Mouse (Mus musculus) spleen, adult 2 months (tissue): ENCODE measurements around the gene Ehmt1.
A peak's percentile ranks its signal among the peaks of the same experiment; 100 is the strongest.
"Not testable (repeated sequence)": the region's sequence is repeated elsewhere in the genome, so short reads cannot be mapped to it uniquely, and the experiment has no call there.

Experiments used
- CTCF ChIP-seq: fragments of 200-500 bp; IDR thresholded peaks from 2 replicates; pipeline ENCODE4 v1.5.1; 2011; ENCODE audit warnings: mild to moderate bottlenecking, inconsistent platforms; ENCODE audit not compliant: insufficient read depth, insufficient read length, insufficient replicate concordance; ENCODE audit errors: extremely low read depth
- POLR2A ChIP-seq: fragments of 200-500 bp; IDR thresholded peaks from 2 replicates; pipeline ENCODE4 v1.6.1; 2011; ENCODE audit warnings: low read depth, low read length, inconsistent platforms

DNA sequence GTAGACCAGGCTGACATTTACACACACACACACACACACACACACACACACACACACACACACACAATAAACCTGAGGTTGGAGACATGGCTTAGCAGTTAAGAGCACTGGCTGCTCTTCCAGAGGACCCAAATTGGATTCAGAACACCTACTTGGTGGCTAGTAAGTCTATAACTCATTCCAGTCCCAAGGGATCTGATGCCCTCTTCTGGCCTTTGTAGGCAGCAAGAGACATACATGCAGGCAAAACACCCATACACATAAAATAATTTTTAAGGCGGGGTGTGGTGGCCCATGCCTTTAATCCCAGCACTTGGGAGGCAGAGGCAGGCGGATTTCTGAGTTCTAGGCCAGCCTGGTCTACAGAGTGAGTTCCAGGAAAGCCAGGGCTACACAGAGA is 24.9 kb upstream of the Ehmt1 start:
- peak; percentile 2; the same call in 1 of the 2 replicates for TF ChIP-seq CTCF
- not testable (repeated sequence) for TF ChIP-seq POLR2A
